Mouse (Mus musculus) heart, embryonic 10.5 days (tissue): Measurements from ENCODE around the gene Pttg1. TPM values are rescaled to one million over a fixed set of nuclear protein-coding genes. Genes with fewer than 3 reads are reported as not detected.

Experiments
- DNase-seq: peaks from one replicate; pipeline ENCODE4 v3.0.0-alpha.2; 2017; ENCODE audit warnings: low spot score
- H3K27ac ChIP-seq: fragments of 300-500 bp; sonication (generic); 2 replicates; pipeline ENCODE4 v1.5.1; 2016; ENCODE audit warnings: mild to moderate bottlenecking
- H3K27me3 ChIP-seq: fragments of 300-500 bp; sonication (generic); 2 replicates; pipeline ENCODE4 v1.6.1; 2016; ENCODE audit warnings: mild to moderate bottlenecking; ENCODE audit not compliant: poor library complexity, insufficient read depth, severe bottlenecking
- H3K36me3 ChIP-seq: fragments of 300-500 bp; sonication (generic); 2 replicates; pipeline ENCODE4 v1.6.1; 2016; ENCODE audit warnings: mild to moderate bottlenecking, moderate library complexity
- H3K4me1 ChIP-seq: fragments of 300-500 bp; sonication (generic); 2 replicates; pipeline ENCODE4 v1.6.1; 2016; ENCODE audit warnings: mild to moderate bottlenecking
- H3K4me3 ChIP-seq: fragments of 300-500 bp; sonication (generic); 2 replicates; pipeline ENCODE4 v1.5.1; 2016; ENCODE audit warnings: mild to moderate bottlenecking, moderate library complexity
- H3K9me3 ChIP-seq: fragments of 300-500 bp; sonication (generic); 2 replicates; pipeline ENCODE4 v1.6.1; 2016; ENCODE audit warnings: mild to moderate bottlenecking, moderate library complexity
- WGBS: fragments of 180-500 bp; shearing (Covaris S2); methylation state at CpG from one replicate; pipeline ENCODE4 v1.1.7; 2016; 5-methylcytosine and 5-hydroxymethylcytosine counted together
- polyA plus RNA-seq: library from polyadenylated mRNA; unstranded; fragments of >200 nt; fragmentation: Nextera tagmentation; extraction: Ambion mirVana; gene quantifications from 2 replicates; pipeline ENCODE4 v1.2.1, GENCODE M21; 2016

Pttg1 gene
- polyA plus RNA-seq, 1 experiment from 2014 or later, result 101 TPM

GRCm38 (mm10) chr11:43399297-43399696, 26.8 kb downstream of the Pttg1 start:
- WGBS, result 41% methylated on average over 4 of the region's 4 CpGs
- peaks cover 1% of the 10 kb centered on the region; the same call in 1 of the 2 replicates for H3K9me3 ChIP-seq
- H3K36me3 ChIP-seq, result no peaks in the 10 kb centered on the region
- H3K4me3 ChIP-seq, result no peak overlapping the region
- no peak overlapping the region for H3K27ac ChIP-seq
- DNase-seq, result peak; percentile 55
- no peaks in the 10 kb centered on the region for H3K27me3 ChIP-seq
- no peaks in the 10 kb centered on the region for H3K4me1 ChIP-seq

- no peaks in the 10 kb centered on the region for H3K9me3 ChIP-seq
- no peaks in the 10 kb centered on the region for H3K4me1 ChIP-seq
- H3K36me3 ChIP-seq, result no peaks in the 10 kb centered on the region
- WGBS, result 76% methylated on average over 7 of the region's 7 CpGs
- peak; percentile 22 for DNase-seq
- H3K4me3 ChIP-seq, result no peak overlapping the region
- no peak overlapping the region for H3K27ac ChIP-seq
- no peaks in the 10 kb centered on the region for H3K27me3 ChIP-seq
These were observed 29.4 kb downstream of the Pttg1 start for GRCm38 (mm10) chr11:43396672-43397071.

DNA sequence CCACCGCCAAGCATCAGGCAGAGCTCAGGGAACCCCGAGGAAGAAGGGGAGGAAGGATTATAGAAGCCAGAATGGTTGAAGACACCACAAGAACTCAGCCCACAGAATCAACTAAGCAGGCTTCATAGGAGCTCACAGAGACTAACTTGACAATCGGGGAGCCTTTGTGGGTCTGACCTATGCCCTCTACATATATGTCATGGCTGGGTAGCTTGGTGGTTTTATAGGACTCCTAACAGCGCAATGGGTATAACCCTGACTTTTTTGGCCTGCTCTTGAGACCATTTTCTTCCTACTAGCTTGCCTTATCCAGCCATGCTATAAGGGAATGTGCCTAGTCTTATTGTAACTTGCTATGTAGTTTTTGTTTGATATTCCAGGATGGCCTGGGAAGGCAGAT, 29.8 kb downstream of the Pttg1 start:
- WGBS, result 79% methylated on average over 4 of the region's 4 CpGs
- no peak overlapping the region for H3K4me3 ChIP-seq

GRCm38 (mm10) chr11:43395073-43395948, 30.7 kb downstream of the Pttg1 start:
- 75% methylated on average over 14 of the region's 14 CpGs for WGBS
- Histone ChIP-seq H3K9me3 (no peaks in the 10 kb centered on the region), H3K27ac (no peak overlapping the region), H3K4me1 (no peaks in the 10 kb centered on the region), H3K4me3 (no peak overlapping the region), H3K36me3 (no peaks in the 10 kb centered on the region), H3K27me3 (no peaks in the 10 kb centered on the region)
- peak; percentile 64 for DNase-seq

More for the DNA sequence above, 29.8 kb downstream of the Pttg1 start:
- no peak overlapping the region for H3K27ac ChIP-seq
- peak; percentile 36 for DNase-seq
- H3K4me1 ChIP-seq, result no peaks in the 10 kb centered on the region
- H3K27me3 ChIP-seq, result no peaks in the 10 kb centered on the region
- H3K36me3 ChIP-seq, result no peaks in the 10 kb centered on the region
- H3K9me3 ChIP-seq, result no peaks in the 10 kb centered on the region

DNA sequence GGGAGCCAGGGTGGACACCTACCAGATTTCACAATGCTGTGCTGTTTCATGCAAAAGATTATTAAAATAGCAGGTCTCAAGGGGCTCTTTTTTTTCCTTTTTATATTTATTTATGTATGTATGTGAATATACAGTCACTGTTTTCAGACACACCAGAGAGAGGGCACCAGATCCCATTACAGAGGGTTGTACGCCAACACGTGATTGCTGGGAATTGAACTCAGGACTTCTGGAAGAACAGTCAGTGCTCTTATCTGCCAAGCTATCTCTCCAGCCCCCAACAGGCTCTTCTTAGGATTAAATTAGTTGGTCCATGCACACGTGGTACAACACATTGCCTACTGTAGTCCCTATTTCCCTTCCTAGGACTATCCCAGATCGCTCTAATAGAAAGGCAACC, 32.7 kb downstream of the Pttg1 start:
- Histone ChIP-seq H3K4me1 (no peaks in the 10 kb centered on the region), H3K9me3 (no peaks in the 10 kb centered on the region), H3K4me3 (no peak overlapping the region), H3K27ac (no peak overlapping the region), H3K27me3 (no peaks in the 10 kb centered on the region), H3K36me3 (no peaks in the 10 kb centered on the region)
- WGBS, result 80% methylated on average over 4 of the region's 4 CpGs
- DNase-seq, result no peak

- no peaks in the 10 kb centered on the region for H3K4me1 ChIP-seq
- H3K4me3 ChIP-seq, result no peak overlapping the region
- no peak overlapping the region for H3K27ac ChIP-seq
- 31% methylated on average over 2 of the region's 2 CpGs for WGBS
- no peaks in the 10 kb centered on the region for H3K36me3 ChIP-seq
- peak; percentile 50 for DNase-seq
- no peaks in the 10 kb centered on the region for H3K27me3 ChIP-seq
- no peaks in the 10 kb centered on the region for H3K9me3 ChIP-seq
These were observed 33.3 kb downstream of the Pttg1 start for GRCm38 (mm10) chr11:43392757-43393156.

DNA sequence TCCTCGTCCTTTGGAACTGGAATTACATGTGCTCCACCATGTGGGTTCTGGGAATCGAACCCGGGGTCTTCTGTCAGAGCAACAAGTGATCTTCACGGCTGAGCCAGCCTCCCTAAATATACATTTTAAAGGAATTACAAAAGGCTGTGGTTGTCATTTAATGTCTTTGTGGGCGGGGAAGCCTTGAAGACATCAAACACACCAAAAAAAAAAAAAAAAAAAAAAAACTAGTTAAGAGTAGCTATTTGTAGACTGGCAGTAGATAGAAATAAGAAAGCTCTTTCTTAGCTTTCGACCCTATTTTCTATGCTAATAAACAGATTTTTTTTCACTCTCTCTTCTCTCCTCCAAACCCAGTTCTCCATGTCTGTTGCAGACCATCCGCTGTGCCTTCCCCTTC, 36.9 kb downstream of the Pttg1 start:
- Histone ChIP-seq H3K4me3 (no peak overlapping the region), H3K36me3 (no peaks in the 10 kb centered on the region), H3K4me1 (peaks cover 8% of the 10 kb centered on the region), H3K27me3 (no peaks in the 10 kb centered on the region; the same call in 1 of the 2 replicates), H3K27ac (no peak overlapping the region), H3K9me3 (no peaks in the 10 kb centered on the region)
- no peak for DNase-seq
- 84% methylated on average over 7 of the region's 7 CpGs for WGBS

- Histone ChIP-seq H3K27ac (no peak overlapping the region), H3K9me3 (no peaks in the 10 kb centered on the region), H3K36me3 (no peaks in the 10 kb centered on the region), H3K4me1 (peaks cover 8% of the 10 kb centered on the region), H3K4me3 (no peak overlapping the region), H3K27me3 (no peaks in the 10 kb centered on the region; the same call in 1 of the 2 replicates)
- WGBS, result 71% methylated on average over 21 of the region's 21 CpGs
- DNase-seq, result peak; percentile 30
These were observed 37.6 kb downstream of the Pttg1 start for GRCm38 (mm10) chr11:43388122-43389097.

- Histone ChIP-seq H3K27ac (no peak overlapping the region), H3K4me3 (no peak overlapping the region), H3K9me3 (no peaks in the 10 kb centered on the region), H3K4me1 (peaks cover 8% of the 10 kb centered on the region), H3K27me3 (no peaks in the 10 kb centered on the region; the same call in 1 of the 2 replicates), H3K36me3 (no peaks in the 10 kb centered on the region)
- 85% methylated on average over 14 of the region's 14 CpGs for WGBS
- DNase-seq, result no peak
These were observed 38.8 kb downstream of the Pttg1 start for GRCm38 (mm10) chr11:43387004-43387880.

DNA sequence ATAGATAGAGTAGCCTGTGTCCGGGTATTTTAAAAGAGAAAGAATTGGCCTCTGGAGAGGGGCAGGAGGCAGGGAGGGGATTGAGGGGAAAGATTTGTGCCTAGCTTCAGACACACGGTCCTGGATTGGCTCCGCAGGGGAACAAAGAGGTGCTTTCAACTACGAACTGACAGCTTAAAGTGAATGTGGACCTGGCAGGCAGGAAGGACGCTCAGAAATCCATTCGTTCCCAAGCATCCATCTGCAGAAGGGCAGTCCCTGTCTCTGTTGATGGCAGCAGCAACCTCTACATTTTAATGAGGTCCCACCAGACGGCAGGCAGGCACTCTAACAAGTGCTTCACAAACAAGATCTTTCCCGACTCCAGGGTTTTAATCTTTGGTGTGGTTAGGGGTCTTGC, 40.3 kb downstream of the Pttg1 start:
- peak; percentile 72 for DNase-seq
- peaks cover 8% of the 10 kb centered on the region for H3K4me1 ChIP-seq
- H3K27ac ChIP-seq, result peak overlapping the region; percentile 88
- H3K9me3 ChIP-seq, result no peaks in the 10 kb centered on the region
- no peaks in the 10 kb centered on the region; the same call in 1 of the 2 replicates for H3K27me3 ChIP-seq
- 2% methylated on average over 8 of the region's 8 CpGs for WGBS
- peak overlapping the region; percentile 53 for H3K4me3 ChIP-seq
- H3K36me3 ChIP-seq, result no peaks in the 10 kb centered on the region

- H3K36me3 ChIP-seq, result no peaks in the 10 kb centered on the region
- under 1% methylated on average over 18 of the region's 18 CpGs for WGBS
- H3K27me3 ChIP-seq, result no peaks in the 10 kb centered on the region; the same call in 1 of the 2 replicates
- H3K9me3 ChIP-seq, result no peaks in the 10 kb centered on the region
- H3K27ac ChIP-seq, result peak overlapping the region; percentile 88
- DNase-seq, result peak; percentile 83
- peak overlapping the region; percentile 53 for H3K4me3 ChIP-seq
- H3K4me1 ChIP-seq, result peaks cover 8% of the 10 kb centered on the region
These were observed 40.9 kb downstream of the Pttg1 start for GRCm38 (mm10) chr11:43385055-43385649.

DNA sequence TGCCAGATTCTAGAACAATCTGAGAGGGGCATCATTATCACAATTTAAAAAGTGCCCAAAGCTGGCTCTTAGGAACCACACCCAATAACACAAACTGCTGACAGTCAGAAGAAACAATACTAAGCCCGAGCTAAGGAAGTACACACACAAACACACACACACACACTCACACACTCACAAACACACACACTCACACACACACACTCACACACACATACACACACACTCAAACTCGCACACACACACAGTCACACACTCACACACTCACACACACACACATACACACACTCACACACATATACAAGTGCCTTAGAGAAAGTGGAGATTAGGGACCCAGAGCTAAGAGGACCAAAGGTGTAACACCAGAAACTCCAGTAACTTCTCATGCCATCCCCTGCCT, 42.5 kb downstream of the Pttg1 start:
- no peak for DNase-seq
- Histone ChIP-seq H3K27ac (no peak overlapping the region), H3K4me1 (peaks cover 8% of the 10 kb centered on the region), H3K4me3 (no peak overlapping the region), H3K9me3 (no peaks in the 10 kb centered on the region), H3K27me3 (no peaks in the 10 kb centered on the region; the same call in 1 of the 2 replicates), H3K36me3 (no peaks in the 10 kb centered on the region)
- 82% methylated on average over 2 of the region's 2 CpGs for WGBS
